Mouse (Mus musculus) kidney, postnatal 0 days (tissue): ENCODE measurements at regions not wholly inside any gene's neighbourhood (a gene's known extent, or its start where the extent isn't known, plus 50 kb on each side); places are given as distances from the start of the nearest gene placed in this dataset.

Source experiments
- ATAC-seq: fragments of 200-750 bp; cut with Nextera tagmentation; replicated peaks from 2 replicates; pipeline ENCODE4 v1.8.0; 2017; ENCODE audit warnings: low read depth, moderate number of reproducible peaks, moderate TSS enrichment, moderate library complexity; ENCODE audit not compliant: low FRiP score
- DNase-seq: peaks from one replicate; pipeline ENCODE4 v3.0.0-alpha.2; 2016; ENCODE audit warnings: low spot score
- H3K27ac ChIP-seq: fragments of 300-500 bp; sonication (generic); 2 replicates; pipeline ENCODE4 v1.5.1; 2014; ENCODE audit warnings: mild to moderate bottlenecking
- H3K27me3 ChIP-seq: fragments of 300-500 bp; sonication (generic); 2 replicates; pipeline ENCODE4 v1.6.1; 2014; ENCODE audit warnings: low read length, mixed read lengths; ENCODE audit not compliant: insufficient read depth
- H3K36me3 ChIP-seq: fragments of 300-500 bp; sonication (generic); 2 replicates; pipeline ENCODE4 v1.6.1; 2014; ENCODE audit warnings: low read length, mixed read lengths; ENCODE audit not compliant: insufficient read depth
- H3K4me1 ChIP-seq: fragments of 300-500 bp; sonication (generic); replicated peaks from 2 replicates; pipeline ENCODE4 v1.6.1; 2014; ENCODE audit warnings: antibody characterized with exemption, low read length, mixed read lengths; ENCODE audit not compliant: insufficient read depth
- H3K4me2 ChIP-seq: fragments of 300-500 bp; sonication (generic); 2 replicates; pipeline ENCODE4 v1.6.1; 2014; ENCODE audit warnings: mild to moderate bottlenecking, low read length, moderate library complexity, mixed read lengths
- H3K4me3 ChIP-seq: fragments of 300-500 bp; sonication (generic); replicated peaks from 2 replicates; pipeline ENCODE4 v1.5.1; 2014; ENCODE audit warnings: low read depth, low read length
- H3K9ac ChIP-seq: fragments of 300-500 bp; sonication (generic); 2 replicates; pipeline ENCODE4 v1.6.1; 2014; ENCODE audit warnings: low read depth, low read length
- H3K9me3 ChIP-seq: fragments of 300-500 bp; sonication (generic); replicated peaks from 2 replicates; pipeline ENCODE4 v1.6.1; 2016; ENCODE audit warnings: low read length, inconsistent platforms, mixed read lengths
- CTCF ChIP-seq: IDR thresholded peaks from 2 replicates; pipeline ENCODE4 v1.5.1; 2016; ENCODE audit warnings: antibody characterized with exemption, low read depth, mild to moderate bottlenecking, moderate library complexity
- WGBS: fragments of 180-500 bp; shearing (Covaris S2); extraction: QIAGEN DNeasy Blood & Tissue Kit; methylation state at CpG from one replicate; pipeline ENCODE4 v1.1.7; 2014; 5-methylcytosine and 5-hydroxymethylcytosine counted together

- Histone ChIP-seq H3K4me2 (no peak overlapping the region), H3K36me3 (no peaks in the 10 kb centered on the region), H3K4me3 (no peak overlapping the region), H3K27me3 (no peaks in the 10 kb centered on the region), H3K4me1 (no peaks in the 10 kb centered on the region), H3K9me3 (no peaks in the 10 kb centered on the region), H3K9ac (no peak overlapping the region), H3K27ac (no peak overlapping the region)
- 87% methylated on average over 2 of the region's 2 CpGs for WGBS
- no peak for TF ChIP-seq CTCF
- DNase-seq (no peak), ATAC-seq (no peak)
Measured at GRCm38 (mm10) chr12:12480451-12480850, 218.5 kb downstream of the Fam49a start.

DNA sequence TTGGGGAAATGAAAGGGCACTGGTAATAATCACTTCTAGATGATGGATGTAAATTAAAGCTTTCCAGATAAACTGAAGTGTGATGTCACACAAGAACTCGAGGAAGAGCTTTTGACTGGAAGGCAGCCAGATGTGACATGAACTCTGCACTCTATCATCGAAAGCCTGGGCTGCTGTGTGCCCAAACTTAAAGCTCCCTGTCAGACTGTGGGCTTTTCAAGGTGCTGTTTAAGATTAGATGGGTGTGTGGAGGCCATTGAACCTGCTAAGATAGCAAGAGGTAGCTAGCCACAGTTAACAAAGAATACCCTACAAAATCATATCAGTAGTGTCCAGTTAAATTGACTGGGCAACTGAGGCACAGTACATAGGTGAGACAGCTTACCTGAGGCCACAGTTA lies 190.1 kb downstream of the Fam49a start:
- 42% methylated on average over 2 of the region's 2 CpGs for WGBS
- no peaks in the 10 kb centered on the region for H3K27me3 ChIP-seq
- no peak overlapping the region for H3K27ac ChIP-seq
- no peak for TF ChIP-seq CTCF
- H3K4me3 ChIP-seq = no peak overlapping the region
- H3K36me3 ChIP-seq = no peaks in the 10 kb centered on the region
- no peaks in the 10 kb centered on the region for H3K4me1 ChIP-seq
- H3K9ac ChIP-seq = no peak overlapping the region
- no peaks in the 10 kb centered on the region for H3K9me3 ChIP-seq
- DNase-seq = no peak
- ATAC-seq = no peak
- no peak overlapping the region for H3K4me2 ChIP-seq

GRCm38 (mm10) chr12:12446768-12447167 lies 184.8 kb downstream of the Fam49a start:
- H3K27ac ChIP-seq = no peak overlapping the region
- H3K9me3 ChIP-seq = no peaks in the 10 kb centered on the region
- H3K4me2 ChIP-seq = no peak overlapping the region
- no peaks in the 10 kb centered on the region for H3K27me3 ChIP-seq
- no peak overlapping the region for H3K9ac ChIP-seq
- no peak overlapping the region for H3K4me3 ChIP-seq
- ATAC-seq = no peak
- H3K36me3 ChIP-seq = no peaks in the 10 kb centered on the region
- 61% methylated on average over 2 of the region's 2 CpGs for WGBS
- H3K4me1 ChIP-seq = no peaks in the 10 kb centered on the region
- no peak for TF ChIP-seq CTCF
- no peak for DNase-seq

DNA sequence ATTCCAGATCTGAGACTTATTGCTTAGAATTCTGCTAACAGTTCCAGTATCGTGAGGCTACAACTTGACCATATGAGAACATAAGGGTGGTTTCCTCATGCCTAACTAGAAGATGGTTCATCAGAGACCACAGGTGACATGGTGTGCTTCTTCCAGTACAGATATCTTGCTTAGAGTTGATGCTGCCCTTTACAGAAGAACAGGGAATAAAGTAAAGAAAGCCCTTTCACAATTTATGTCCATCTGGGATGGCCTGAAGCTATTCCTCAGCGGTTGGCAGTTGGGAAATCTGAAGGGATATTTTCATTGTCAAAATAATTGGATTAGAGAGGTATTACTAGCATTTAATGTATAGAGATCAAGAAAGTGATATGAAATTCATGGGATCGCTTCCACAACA lies 184.3 kb downstream of the Fam49a start:
- no peak for TF ChIP-seq CTCF
- H3K4me2 ChIP-seq = no peak overlapping the region
- H3K36me3 ChIP-seq = no peaks in the 10 kb centered on the region
- DNase-seq (no peak), ATAC-seq (no peak)
- H3K27ac ChIP-seq = no peak overlapping the region
- no peaks in the 10 kb centered on the region for H3K4me1 ChIP-seq
- H3K9ac ChIP-seq = no peak overlapping the region
- H3K9me3 ChIP-seq = no peaks in the 10 kb centered on the region
- no peaks in the 10 kb centered on the region for H3K27me3 ChIP-seq
- 89% methylated on average over 3 of the region's 3 CpGs for WGBS
- H3K4me3 ChIP-seq = no peak overlapping the region

DNA sequence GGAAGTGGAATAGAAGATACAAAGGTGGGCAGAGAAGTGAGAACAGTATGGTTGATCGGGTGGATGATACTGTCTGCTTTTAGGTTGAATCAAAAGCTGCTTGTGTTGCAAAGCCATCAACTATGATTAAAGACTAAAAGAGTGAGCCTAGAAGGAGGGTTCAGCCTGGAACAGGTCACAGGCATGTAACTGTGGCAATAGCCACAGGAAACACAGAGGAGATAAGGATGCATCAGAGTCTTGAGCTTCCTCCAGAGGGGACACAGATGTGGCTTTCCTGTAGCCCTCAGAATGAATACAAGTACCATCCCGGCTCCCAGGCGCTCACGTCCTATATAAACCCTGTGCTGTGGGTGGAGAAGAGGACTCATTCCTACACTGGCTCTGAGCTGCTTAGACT lies 180.9 kb downstream of the Fam49a start:
- Histone ChIP-seq H3K27ac (no peak overlapping the region), H3K9me3 (no peaks in the 10 kb centered on the region), H3K4me2 (no peak overlapping the region), H3K9ac (no peak overlapping the region), H3K4me3 (no peak overlapping the region), H3K36me3 (no peaks in the 10 kb centered on the region), H3K27me3 (no peaks in the 10 kb centered on the region), H3K4me1 (no peaks in the 10 kb centered on the region)
- no peak for TF ChIP-seq CTCF
- 89% methylated on average over 4 of the region's 4 CpGs for WGBS
- no peak for ATAC-seq
- no peak for DNase-seq

- WGBS = 95% methylated on average over 1 of the region's 1 CpGs
- Histone ChIP-seq H3K9me3 (no peaks in the 10 kb centered on the region), H3K27me3 (no peaks in the 10 kb centered on the region), H3K4me2 (no peak overlapping the region), H3K4me3 (no peak overlapping the region), H3K36me3 (no peaks in the 10 kb centered on the region), H3K9ac (no peak overlapping the region), H3K27ac (no peak overlapping the region), H3K4me1 (no peaks in the 10 kb centered on the region)
- TF ChIP-seq CTCF = peak; percentile 59; the same call in 1 of the 2 replicates
- no peak for DNase-seq
- no peak for ATAC-seq
Measured at GRCm38 (mm10) chr12:12436379-12436778, 174.4 kb downstream of the Fam49a start.

DNA sequence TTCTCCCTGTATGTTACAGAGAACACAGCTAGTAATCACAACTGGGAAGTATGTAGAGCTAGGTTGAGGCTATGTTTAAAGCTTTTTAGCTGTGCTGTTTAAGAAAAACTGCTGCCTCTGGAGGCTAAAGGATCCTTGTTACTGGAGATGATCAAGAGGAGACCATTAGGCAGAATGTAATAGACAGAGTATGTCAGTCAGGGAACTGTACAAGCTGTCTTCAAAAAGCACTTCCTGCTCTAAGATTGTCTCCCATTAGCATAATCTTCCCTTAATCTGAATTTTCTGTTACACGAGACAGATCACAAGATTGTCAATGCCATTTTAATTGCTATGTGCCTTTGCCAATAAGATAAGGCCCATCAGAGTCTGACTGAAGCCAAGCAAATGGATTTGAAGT lies 170.7 kb downstream of the Fam49a start:
- H3K36me3 ChIP-seq = no peaks in the 10 kb centered on the region
- no peaks in the 10 kb centered on the region for H3K27me3 ChIP-seq
- WGBS = 71% methylated on average over 1 of the region's 1 CpGs
- H3K9ac ChIP-seq = no peak overlapping the region
- TF ChIP-seq CTCF = no peak
- ATAC-seq (no peak), DNase-seq (no peak)
- H3K4me3 ChIP-seq = no peak overlapping the region
- H3K9me3 ChIP-seq = no peaks in the 10 kb centered on the region
- no peak overlapping the region for H3K27ac ChIP-seq
- H3K4me2 ChIP-seq = no peak overlapping the region
- H3K4me1 ChIP-seq = no peaks in the 10 kb centered on the region
